ENCODE assay signal across 15 mouse cellular contexts in the genomic region with DNA sequence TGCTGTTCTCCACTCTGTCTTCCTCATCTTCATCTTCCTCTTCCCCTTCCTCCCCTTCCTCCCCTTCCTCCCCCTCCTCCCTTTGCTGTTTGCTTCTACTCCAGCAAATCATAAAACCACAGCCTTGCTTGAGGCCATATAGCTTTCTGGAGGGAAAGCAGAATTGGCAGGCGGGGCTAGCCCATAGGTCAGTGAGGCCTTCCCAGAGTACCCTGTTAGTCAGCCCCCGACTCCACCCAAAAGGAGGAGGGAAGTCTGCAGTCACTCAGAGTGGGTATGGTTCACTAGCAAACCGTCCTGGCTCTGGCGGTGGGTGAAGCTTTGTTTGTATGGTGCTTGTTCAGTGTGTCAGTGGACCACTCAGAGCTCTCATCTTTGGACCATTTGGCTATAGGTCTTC.
DNase-seq lines count a peak whose midpoint lies in the region; ATAC-seq and TF ChIP-seq lines count a peak whose summit lies in the region.
"Had no signal": no experiment of that assay in that cellular context is flagged by ENCODE, and none has a peak within 500 bp of the region (broad histone marks: within the 10 kb centered on the region; RNA-seq: fewer than 3 reads in every experiment).

No protein-coding gene starts in this region.

- TF ChIP-seq POLR2A in bone marrow macrophage, adult 2 months (IDR thresholded peaks at IDR 0.05; ENCODE audit: borderline replicate concordance, low read depth, low read length): no peak

- WGBS in hindbrain, embryonic 13.5 days: 76% methylated on average over 4 of the region's 4 CpGs
- WGBS in hindbrain, embryonic 11.5 days: 82% methylated on average over 4 of the region's 4 CpGs
- WGBS in midbrain, embryonic 13.5 days: 75% methylated on average over 4 of the region's 4 CpGs
- WGBS in midbrain, embryonic 10.5 days: 77% methylated on average over 4 of the region's 4 CpGs
- 75% methylated on average over 4 of the region's 4 CpGs for WGBS in macrophage (ENCODE audit: missing documents)

- H3K27me3 ChIP-seq in hindbrain, embryonic 13.5 days: no peaks in the 10 kb centered on the region
- H3K27me3 ChIP-seq in hindbrain, embryonic 11.5 days (ENCODE audit: control insufficient read depth, insufficient read depth, low read length): no peaks in the 10 kb centered on the region
- H3K27me3 ChIP-seq in midbrain, embryonic 13.5 days: no peaks in the 10 kb centered on the region
- no peaks in the 10 kb centered on the region for H3K27me3 ChIP-seq in midbrain, embryonic 10.5 days (ENCODE audit: low read depth, poor library complexity, severe bottlenecking)
- H3K27me3 ChIP-seq: CH12.LX; limb, embryonic 13.5 days had no signal

- peaks cover 61% of the 10 kb centered on the region for H3K4me1 ChIP-seq in hindbrain, embryonic 13.5 days (replicated peaks)
- peaks cover 4% of the 10 kb centered on the region; the same call in 1 of the 2 replicates for H3K4me1 ChIP-seq in hindbrain, embryonic 11.5 days (replicated peaks; ENCODE audit: control insufficient read depth, insufficient read depth, low read length)
- peaks cover 59% of the 10 kb centered on the region for H3K4me1 ChIP-seq in midbrain, embryonic 13.5 days (replicated peaks)
- peaks cover 23% of the 10 kb centered on the region for H3K4me1 ChIP-seq in midbrain, embryonic 10.5 days
- H3K4me1 ChIP-seq in bone marrow macrophage, adult 2 months (ENCODE audit: control insufficient read depth, insufficient read depth, low read length): peaks cover 41% of the 10 kb centered on the region

- H3K27ac ChIP-seq in hindbrain, embryonic 13.5 days: 0 out of 2 replicates have a peak overlapping the region, but pooled peaks have one; percentile 75
- H3K27ac ChIP-seq in hindbrain, embryonic 11.5 days (ENCODE audit: low read depth, low read length): no peak overlapping the region
- peak overlapping the region; percentile 39; the same call in 1 of the 2 replicates for H3K27ac ChIP-seq in midbrain, embryonic 13.5 days
- H3K27ac ChIP-seq in midbrain, embryonic 10.5 days (replicated peaks): no peak overlapping the region
- H3K27ac ChIP-seq in bone marrow macrophage, adult 2 months (ENCODE audit: insufficient read depth, low read depth, low read length): peak overlapping the region; percentile 95
- H3K27ac ChIP-seq in macrophage: peak overlapping the region; percentile 85
- H3K27ac ChIP-seq: limb, embryonic 13.5 days had no signal

- DNase-seq in hindbrain, embryonic 11.5 days (ENCODE audit: low spot score): no peak
- DNase-seq in midbrain, embryonic 10.5 days (ENCODE audit: low spot score): no peak
- no peak for DNase-seq in adrenal gland, postnatal 10 days
- no peak for DNase-seq in adrenal gland, postnatal 25 days
- DNase-seq: adrenal gland, adult 2 months; lung, postnatal 14 days; retina, postnatal 1 day had no signal

- H3K9ac ChIP-seq in hindbrain, embryonic 13.5 days: no peak overlapping the region
- H3K9ac ChIP-seq in hindbrain, embryonic 11.5 days (ENCODE audit: low read depth, low read length): no peak overlapping the region
- no peak overlapping the region for H3K9ac ChIP-seq in midbrain, embryonic 13.5 days (replicated peaks)
- H3K9ac ChIP-seq: limb, embryonic 13.5 days had no signal

- no peak for TF ChIP-seq CTCF in bone marrow macrophage, adult 2 months (IDR thresholded peaks at IDR 0.05; ENCODE audit: low read depth, low read length)

- no peaks in the 10 kb centered on the region for H3K9me3 ChIP-seq in hindbrain, embryonic 13.5 days
- no peaks in the 10 kb centered on the region for H3K9me3 ChIP-seq in hindbrain, embryonic 11.5 days (ENCODE audit: control insufficient read depth, low read length)
- no peaks in the 10 kb centered on the region for H3K9me3 ChIP-seq in midbrain, embryonic 13.5 days
- no peaks in the 10 kb centered on the region for H3K9me3 ChIP-seq in midbrain, embryonic 10.5 days (replicated peaks)
- H3K9me3 ChIP-seq: limb, embryonic 13.5 days had no signal

- H3K4me3 ChIP-seq in hindbrain, embryonic 13.5 days: no peak overlapping the region
- no peak overlapping the region for H3K4me3 ChIP-seq in hindbrain, embryonic 11.5 days (ENCODE audit: low read depth, low read length)
- no peak overlapping the region for H3K4me3 ChIP-seq in midbrain, embryonic 13.5 days (replicated peaks)
- H3K4me3 ChIP-seq in midbrain, embryonic 10.5 days: no peak overlapping the region
- H3K4me3 ChIP-seq in bone marrow macrophage, adult 2 months (ENCODE audit: insufficient read depth, low read length): no peak overlapping the region
- H3K4me3 ChIP-seq in macrophage (ENCODE audit: inconsistent target): no peak overlapping the region
- H3K4me3 ChIP-seq: erythroblast, embryonic 14.5 days; limb, embryonic 13.5 days had no signal

- no peak for ATAC-seq in hindbrain, embryonic 13.5 days (ENCODE audit: low FRiP score)
- no peak for ATAC-seq in hindbrain, embryonic 11.5 days (ENCODE audit: low FRiP score)
- no peak for ATAC-seq in midbrain, embryonic 13.5 days

- H3K4me2 ChIP-seq in hindbrain, embryonic 13.5 days: no peak overlapping the region
- no peak overlapping the region for H3K4me2 ChIP-seq in hindbrain, embryonic 11.5 days (replicated peaks; ENCODE audit: low read depth, low read length)
- no peak overlapping the region for H3K4me2 ChIP-seq in midbrain, embryonic 13.5 days (replicated peaks)
- H3K4me2 ChIP-seq: heart, embryonic 11.5 days; limb, embryonic 13.5 days had no signal

- H3K36me3 ChIP-seq in hindbrain, embryonic 13.5 days: no peaks in the 10 kb centered on the region
- H3K36me3 ChIP-seq in hindbrain, embryonic 11.5 days (ENCODE audit: control insufficient read depth, insufficient read depth, low read length): no peaks in the 10 kb centered on the region
- H3K36me3 ChIP-seq in midbrain, embryonic 13.5 days: no peaks in the 10 kb centered on the region; the same call in 1 of the 2 replicates
- H3K36me3 ChIP-seq in midbrain, embryonic 10.5 days: no peaks in the 10 kb centered on the region
- no peaks in the 10 kb centered on the region for H3K36me3 ChIP-seq in macrophage (ENCODE audit: inconsistent target)
- H3K36me3 ChIP-seq: limb, embryonic 13.5 days had no signal

- H3K79me2 ChIP-seq in macrophage (ENCODE audit: inconsistent target): peaks cover 27% of the 10 kb centered on the region

Comparison
In these comparisons a context has a peak if more than half of its experiments do, and no peak if none do; other contexts are left out.
1. H3K27ac ChIP-seq: peak in hindbrain, embryonic 13.5 days (single experiment), midbrain, embryonic 13.5 days (single experiment), bone marrow macrophage, adult 2 months (single experiment) and macrophage (single experiment); none in hindbrain, embryonic 11.5 days (single experiment) and midbrain, embryonic 10.5 days (single experiment).